Mouse (Mus musculus) thymus, adult 2 months (tissue): ENCODE measurements at regions not wholly inside any gene's neighbourhood (a gene's known extent, or its start where the extent isn't known, plus 50 kb on each side); places are given as distances from the start of the nearest gene placed in this dataset.

ENCODE experiments used
- CTCF ChIP-seq: fragments of 200-500 bp; IDR thresholded peaks from 2 replicates; pipeline ENCODE4 v1.5.1; 2012; ENCODE audit warnings: mild to moderate bottlenecking, control low read depth, low read length, moderate library complexity, borderline replicate concordance; ENCODE audit not compliant: control insufficient read depth, poor library complexity, insufficient read depth; ENCODE audit errors: extremely low read depth
- POLR2A ChIP-seq: fragments of 200-500 bp; IDR thresholded peaks from 2 replicates; pipeline ENCODE4 v1.6.1; 2012; ENCODE audit warnings: mild to moderate bottlenecking, low read length, control low read depth, moderate library complexity; ENCODE audit not compliant: control insufficient read depth, poor library complexity, insufficient read depth; ENCODE audit errors: extremely low read depth

GRCm38 (mm10) chr11:19262832-19263231, 244.0 kb upstream of the Meis1 start:
- no peak for TF ChIP-seq POLR2A
- TF ChIP-seq CTCF, result no peak
